Mouse (Mus musculus) adrenal gland, adult 18-20 months (tissue): Measurements from ENCODE around the gene Klk1b3. TPM values are rescaled to one million over a fixed set of nuclear protein-coding genes. Genes with fewer than 3 reads are reported as not detected.

Experiments used
- total RNA-seq, 2 experiments: library from RNA; stranded (reverse); gene quantifications; 1 replicate in 1 of 2; 2 replicates in 1 of 2; pipeline ENCODE4 v1.2.3; 2021

The Klk1b3 gene
- total RNA-seq, 2 experiments from 2014 or later = not detected

Other genes starting within 250 kb of the Klk1b3 start
- gene Klk1b8, start 247.5 kb upstream of the Klk1b3 start, total RNA-seq = not detected
- not detected for gene Klk1b1, start 231.4 kb upstream of the Klk1b3 start, total RNA-seq
- gene Klk1b9, start 222.1 kb upstream of the Klk1b3 start, total RNA-seq = not detected
- gene Klk1b11, start 202.3 kb upstream of the Klk1b3 start, total RNA-seq = not detected
- gene Klk1b26, start 186.0 kb upstream of the Klk1b3 start, total RNA-seq = not detected
- not detected for gene Klk1b27, start 145.9 kb upstream of the Klk1b3 start, total RNA-seq
- not detected for gene Klk1b21, start 95.9 kb upstream of the Klk1b3 start, total RNA-seq
- gene Klk1b22, start 85.5 kb upstream of the Klk1b3 start, total RNA-seq = not detected
- not detected for gene Klk1b16, start 61.4 kb upstream of the Klk1b3 start, total RNA-seq
- not detected for gene Klk1b24, start 10.0 kb upstream of the Klk1b3 start, total RNA-seq
- gene Klk1b4, start 9.2 kb downstream of the Klk1b3 start, total RNA-seq = not detected
- not detected for gene Klk1b5, start 17.8 kb downstream of the Klk1b3 start, total RNA-seq
- under 1 TPM in 1 of 2 experiments, not detected in 1; 0.32 TPM for gene Klk1, start 27.2 kb downstream of the Klk1b3 start, total RNA-seq
- not detected for gene Gm36864, start 38.0 kb downstream of the Klk1b3 start, total RNA-seq
- gene 1700028J19Rik, start 48.5 kb downstream of the Klk1b3 start, total RNA-seq = 1 to 10 TPM in 1 of 2 experiments, under 1 TPM in 1; 0.70 to 1.2 TPM
- gene 2410002F23Rik, start 48.5 kb downstream of the Klk1b3 start, total RNA-seq = 100 to 1,000 TPM in 1 of 2 experiments, 10 to 100 TPM in 1; 65.0 to 100 TPM
- not detected for gene Acp4, start 59.2 kb downstream of the Klk1b3 start, total RNA-seq
- not detected for gene Gm15517, start 63.3 kb downstream of the Klk1b3 start, total RNA-seq
- 1 to 10 TPM; 3.8 to 4.4 TPM for gene Clec11a, start 108.7 kb downstream of the Klk1b3 start, total RNA-seq
- 10 to 100 TPM in 1 of 2 experiments, 1 to 10 TPM in 1; 7.7 to 10.0 TPM for gene Shank1, start 112.1 kb downstream of the Klk1b3 start, total RNA-seq
- gene Syt3, start 185.9 kb downstream of the Klk1b3 start, total RNA-seq = 1 to 10 TPM; 4.7 to 6.9 TPM
- gene 1700008O03Rik, start 187.6 kb downstream of the Klk1b3 start, total RNA-seq = 1 to 10 TPM in 1 of 2 experiments, under 1 TPM in 1; 0.86 to 1.0 TPM
- gene Lrrc4b, start 230.8 kb downstream of the Klk1b3 start, total RNA-seq = 1 to 10 TPM; 5.0 to 7.3 TPM